Mouse (Mus musculus): ENCODE measurements at regions not wholly inside any gene's neighbourhood (a gene's known extent, or its start where the extent isn't known, plus 50 kb on each side); places are given as distances from the start of the nearest gene placed in this dataset.

DNA sequence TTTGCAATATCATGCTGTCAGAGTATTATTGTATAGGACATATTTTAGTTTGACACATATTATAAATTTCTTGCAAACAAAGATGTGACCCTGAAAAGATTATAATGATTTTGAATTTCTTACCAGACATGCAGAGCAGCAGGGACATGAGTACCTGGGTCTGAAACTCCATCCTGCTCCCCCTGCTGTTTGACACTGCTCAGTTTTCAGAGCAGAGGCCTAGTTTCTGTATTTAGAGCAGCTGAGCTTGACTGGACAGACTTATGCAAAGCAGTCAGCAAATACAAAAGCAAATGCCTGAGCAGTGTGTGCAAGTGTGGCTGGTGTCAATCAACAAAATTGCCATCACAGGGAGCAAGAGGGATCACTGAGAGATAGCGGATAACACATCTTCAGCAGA lies 733.0 kb downstream of the Rpia start:
- TF ChIP-seq POLR2A (IDR thresholded peaks at IDR 0.05; ENCODE audit: low read depth, low read length): no peak
- TF ChIP-seq CTCF (IDR thresholded peaks at IDR 0.05; ENCODE audit: extremely low read depth, insufficient read length, insufficient replicate concordance, low read depth, low read length): no peak

Data from small intestine, adult 2 months (tissue).